Mouse (Mus musculus) thymus, adult 18-20 months (tissue): ENCODE results near the gene Ptpru.

ENCODE experiments used
- DNase-seq, 2 experiments: peaks; one replicate each; pipeline ENCODE4 v3.0.0; 2022; ENCODE audit warnings: mixed read lengths in 2 of 2

Gene Ptpru

DNA sequence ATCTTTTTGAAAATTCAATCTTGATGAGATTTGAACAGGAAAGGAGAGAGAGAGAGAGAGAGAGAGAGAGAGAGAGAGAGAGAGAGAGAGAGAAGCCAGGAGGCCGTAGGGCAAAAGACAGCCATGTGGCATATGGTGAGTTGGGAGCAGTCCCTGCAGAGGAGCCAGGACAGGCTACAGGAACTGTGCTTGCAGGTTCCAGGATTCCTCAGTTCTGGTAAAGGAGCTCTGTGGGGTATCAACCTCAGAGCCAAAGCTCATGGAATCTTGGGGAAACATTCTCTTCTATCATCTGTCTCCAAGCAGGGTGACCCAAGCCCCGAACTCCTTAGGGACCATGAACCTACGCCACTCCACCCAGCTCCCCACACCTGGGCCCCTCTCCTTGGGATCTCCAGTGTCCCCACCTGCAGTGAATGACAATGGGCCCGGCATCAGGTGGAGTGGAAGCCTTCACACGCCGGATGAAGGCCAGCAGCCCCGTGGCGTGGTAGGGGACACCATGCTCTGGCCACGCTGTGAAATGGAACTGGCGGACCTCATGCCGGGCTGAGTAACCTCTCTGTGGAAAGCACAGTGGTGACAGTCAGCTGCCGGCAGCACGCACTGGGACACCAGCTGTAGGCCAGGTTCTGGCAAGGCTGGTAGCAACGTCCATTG lies 59.3 kb downstream of the Ptpru start:
- no peak for DNase-seq

GRCm38 (mm10) chr4:131771384-131771783 lies 66.7 kb downstream of the Ptpru start:
- no peak for DNase-seq

DNA sequence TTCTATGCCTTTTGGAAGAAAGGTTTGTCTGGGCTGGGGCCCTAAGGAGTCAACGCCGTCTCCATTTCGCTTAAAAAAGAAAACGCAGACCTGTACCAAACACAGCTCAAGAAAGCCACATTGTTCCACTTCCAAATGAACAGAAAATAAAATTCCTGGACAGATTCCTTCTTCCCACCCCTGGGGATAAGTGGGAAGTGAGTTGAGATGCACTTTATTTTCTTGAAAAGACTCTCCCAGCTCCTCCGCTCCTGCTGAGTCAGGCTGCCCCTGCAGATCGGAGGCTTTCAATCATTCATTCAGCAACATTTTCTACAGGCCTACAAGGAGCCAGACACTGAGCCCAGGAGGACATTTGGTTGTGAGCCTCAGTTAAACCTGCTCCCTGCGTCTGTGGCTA lies 74.2 kb downstream of the Ptpru start:
- DNase-seq = no peak

DNA sequence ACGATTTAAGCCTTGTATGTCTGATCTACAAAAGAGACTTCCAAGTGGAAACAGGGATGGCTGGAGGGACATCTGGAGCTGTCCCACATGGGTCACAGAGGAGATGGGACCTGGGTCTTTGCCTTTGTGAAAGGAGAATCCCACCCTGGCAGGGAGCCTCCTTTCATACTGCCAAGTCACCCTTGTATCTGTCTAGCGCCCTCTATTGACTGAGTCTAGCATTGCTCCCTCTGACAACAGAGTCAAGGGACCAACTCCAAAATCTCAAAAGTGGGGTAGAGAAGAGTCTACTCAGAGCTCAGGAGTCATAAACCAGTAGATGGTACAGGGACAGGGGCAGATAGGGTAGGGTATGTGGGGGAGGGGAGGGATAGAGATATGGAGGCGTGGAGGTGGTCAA lies 74.6 kb downstream of the Ptpru start:
- DNase-seq = no peak

GRCm38 (mm10) chr4:131762211-131762784 lies 75.8 kb downstream of the Ptpru start:
- no peak for DNase-seq

- no peak for DNase-seq
Measured at GRCm38 (mm10) chr4:131752204-131752837, 85.8 kb downstream of the Ptpru start.

DNA sequence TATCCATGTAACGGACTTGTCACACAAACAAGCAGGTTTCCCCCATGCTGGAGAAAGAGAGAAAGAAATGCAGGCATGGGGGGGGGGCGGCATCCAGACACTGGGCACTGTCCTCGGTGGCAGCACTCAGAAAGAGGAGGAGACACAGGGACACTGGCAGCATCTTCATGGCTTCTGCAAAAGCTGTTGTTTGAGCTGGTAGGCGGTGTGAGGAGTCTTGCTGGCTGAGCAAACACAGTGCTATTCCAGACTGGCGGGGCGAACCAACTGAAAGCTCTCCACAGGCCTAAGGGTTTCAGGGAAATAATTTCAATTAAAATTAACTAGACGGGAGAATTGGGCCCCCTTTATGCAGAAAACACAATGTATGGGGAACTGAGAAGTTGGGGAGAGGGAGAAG lies 86.5 kb downstream of the Ptpru start:
- DNase-seq = no peak

GRCm38 (mm10) chr4:131749802-131750201 lies 88.3 kb downstream of the Ptpru start:
- DNase-seq = no peak

- DNase-seq = no peak
Measured at GRCm38 (mm10) chr4:131744685-131745043, 93.4 kb downstream of the Ptpru start.

DNA sequence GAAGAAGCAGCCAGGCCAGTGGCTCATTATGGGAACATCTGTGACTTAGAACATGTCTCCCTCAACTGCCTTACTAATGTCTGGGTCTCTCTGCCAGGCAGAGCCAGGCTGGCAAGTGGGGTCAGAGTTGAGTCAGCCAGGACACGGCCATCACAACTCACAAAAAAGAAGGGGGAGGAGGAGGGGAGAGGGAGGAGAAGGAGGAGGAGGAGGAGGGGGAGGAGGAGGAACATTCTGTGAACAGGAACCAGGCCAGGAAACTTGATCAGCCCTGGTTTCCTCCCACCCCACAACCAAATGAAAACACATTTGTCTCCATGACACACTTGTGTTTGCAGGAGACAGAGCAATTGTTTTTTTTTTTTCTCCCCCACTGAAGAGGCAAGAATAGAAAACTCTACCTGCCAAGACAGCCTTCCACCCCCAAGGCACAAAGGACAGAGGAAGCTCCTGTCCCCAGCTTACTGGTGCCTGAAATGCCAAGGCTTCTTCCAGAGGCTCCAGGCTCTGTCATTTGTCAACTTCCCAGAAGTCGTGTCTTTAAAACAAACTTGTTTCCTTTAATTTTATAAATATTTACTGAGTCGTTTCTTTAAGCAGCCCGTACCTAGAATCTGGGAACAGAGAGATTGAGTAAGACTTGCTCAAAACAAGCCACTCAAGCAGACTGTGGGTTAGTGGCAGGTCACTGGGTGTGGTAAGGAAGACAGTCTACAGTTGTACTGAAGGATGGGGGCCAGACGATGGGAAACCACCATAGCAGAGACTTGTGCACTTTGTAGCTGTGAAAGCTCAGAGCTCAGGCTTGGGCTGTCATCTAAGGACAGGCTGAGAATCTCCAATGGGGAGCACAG lies 94.0 kb downstream of the Ptpru start:
- DNase-seq = no peak

DNA sequence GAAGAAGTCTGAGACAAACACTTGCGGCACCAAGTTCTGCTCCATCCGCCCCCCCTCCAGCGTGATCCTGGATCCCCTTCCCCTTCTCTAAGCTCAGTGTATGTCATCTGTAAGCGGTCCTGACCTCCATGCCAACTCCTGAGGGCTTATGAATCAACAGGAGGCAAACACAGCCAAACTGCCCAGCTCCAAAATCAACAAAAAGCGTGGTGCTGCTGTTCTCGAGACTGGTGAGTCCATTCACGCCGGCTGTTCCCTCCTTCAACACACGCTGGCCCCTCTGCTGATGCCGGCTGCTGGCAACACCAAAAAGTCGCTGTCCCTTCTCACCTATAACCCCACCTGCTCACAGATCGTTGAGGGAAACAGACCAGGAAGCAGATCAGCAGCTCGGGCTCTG lies 95.1 kb downstream of the Ptpru start:
- no peak for DNase-seq

DNA sequence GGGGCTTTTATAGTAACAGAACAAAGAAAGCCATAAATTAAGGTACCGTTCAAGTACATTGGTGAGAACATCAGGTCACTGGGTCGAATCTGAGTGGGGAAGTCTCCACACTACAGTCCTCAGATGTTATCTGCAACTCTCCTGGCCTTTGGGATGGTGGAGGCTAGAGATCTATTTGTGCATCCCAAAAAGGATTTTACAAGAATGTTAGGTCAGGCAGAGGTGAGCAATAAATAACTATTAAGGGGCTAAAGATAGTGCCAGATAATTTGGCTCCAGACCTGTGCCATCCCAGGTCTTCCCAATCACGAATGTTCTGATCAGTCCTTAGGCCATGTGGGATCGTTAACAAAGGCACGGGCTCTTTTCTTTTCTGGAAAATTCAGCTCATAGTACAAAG lies 97.5 kb downstream of the Ptpru start:
- DNase-seq = no peak

DNA sequence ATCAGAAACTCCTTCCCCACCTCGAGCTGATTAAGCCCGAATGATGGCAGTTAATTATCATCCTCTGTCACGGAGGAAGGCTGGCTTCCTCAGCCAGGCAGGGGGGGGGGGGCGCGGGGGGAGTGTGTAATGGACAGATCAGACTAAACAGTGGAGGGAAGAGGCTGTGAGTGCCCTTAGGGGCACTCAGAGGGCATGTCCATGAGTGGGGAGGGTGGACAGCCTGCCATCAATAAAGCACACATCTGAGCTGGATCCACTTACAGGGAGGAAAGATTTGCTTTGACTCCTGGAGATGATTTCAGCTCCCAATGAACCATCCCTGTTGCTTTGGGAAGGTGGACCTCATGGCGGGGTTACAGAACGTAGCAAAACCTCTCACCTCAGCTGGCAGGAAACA lies 109.5 kb downstream of the Ptpru start:
- no peak for DNase-seq

- DNase-seq = no peak
Measured at GRCm38 (mm10) chr4:131723415-131724080, 114.5 kb downstream of the Ptpru start.

DNA sequence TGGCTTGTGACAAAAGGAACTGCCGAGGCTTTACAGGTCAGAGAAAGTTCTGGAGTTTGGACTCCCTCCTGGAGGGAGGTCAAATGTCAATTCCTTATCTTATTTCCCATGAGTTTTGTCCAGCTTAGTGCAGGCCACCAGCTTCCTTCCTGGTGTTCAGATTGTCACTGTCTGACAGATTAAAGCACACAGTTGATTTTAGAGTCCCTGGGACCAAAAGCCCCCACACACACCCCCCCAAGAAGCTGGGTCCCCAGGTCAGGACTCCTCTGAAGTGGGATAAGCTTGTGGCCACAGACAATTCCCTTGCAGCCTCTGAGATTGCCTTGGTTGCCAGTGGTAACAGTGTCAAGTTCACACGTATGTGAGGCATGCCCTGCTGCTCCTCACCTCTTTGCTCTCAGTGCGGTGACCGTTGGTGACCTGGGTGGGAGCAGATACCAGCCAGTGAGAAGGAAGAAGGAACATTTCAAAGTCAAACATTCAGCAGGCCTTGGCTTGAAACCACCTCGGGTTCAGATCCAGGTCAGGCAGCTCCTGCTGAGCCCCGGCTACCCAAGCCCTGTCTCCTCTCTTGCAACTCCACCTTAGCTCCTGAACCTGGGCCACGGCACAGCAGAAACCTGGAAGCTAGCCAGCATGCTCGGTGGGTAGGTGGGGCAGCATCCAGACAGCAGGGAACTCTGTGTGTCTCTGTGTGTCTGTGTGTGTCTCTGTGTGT lies 115.8 kb downstream of the Ptpru start:
- DNase-seq = no peak

- no peak for DNase-seq
Measured at GRCm38 (mm10) chr4:131719151-131719550, 118.9 kb downstream of the Ptpru start.
